Mouse (Mus musculus) kidney, embryonic 16.5 days (tissue): ENCODE data around the gene Tmem132c. TPM values are rescaled to one million over a fixed set of nuclear protein-coding genes. Genes with fewer than 3 reads are reported as not detected.

ENCODE experiments used
- ATAC-seq: fragments of 200-750 bp; cut with Nextera tagmentation; 2 replicates; pipeline ENCODE4 v1.8.0; 2017; ENCODE audit warnings: moderate TSS enrichment; ENCODE audit not compliant: low FRiP score, low TSS enrichment
- H3K27ac ChIP-seq: fragments of 300-500 bp; sonication (generic); 2 replicates; pipeline ENCODE4 v1.5.1; 2014; ENCODE audit warnings: low read length
- H3K27me3 ChIP-seq: fragments of 300-500 bp; sonication (generic); 2 replicates; pipeline ENCODE4 v1.6.1; 2014; ENCODE audit warnings: low read length, control low read depth, mixed read lengths; ENCODE audit not compliant: insufficient read depth
- H3K36me3 ChIP-seq: fragments of 300-500 bp; sonication (generic); 2 replicates; pipeline ENCODE4 v1.6.1; 2014; ENCODE audit warnings: low read length, control low read depth, mixed read lengths; ENCODE audit not compliant: insufficient read depth
- H3K4me1 ChIP-seq: fragments of 300-500 bp; sonication (generic); 2 replicates; pipeline ENCODE4 v1.6.1; 2014; ENCODE audit warnings: low read length, control low read depth, mixed read lengths; ENCODE audit not compliant: insufficient read depth
- H3K4me2 ChIP-seq: fragments of 300-500 bp; sonication (generic); replicated peaks from 2 replicates; pipeline ENCODE4 v1.6.1; 2014; ENCODE audit warnings: low read depth, low read length
- H3K4me3 ChIP-seq: fragments of 300-500 bp; sonication (generic); 2 replicates; pipeline ENCODE4 v1.5.1; 2014; ENCODE audit warnings: mild to moderate bottlenecking, low read length
- H3K9ac ChIP-seq: fragments of 300-500 bp; sonication (generic); replicated peaks from 2 replicates; pipeline ENCODE4 v1.6.1; 2014; ENCODE audit warnings: low read length
- H3K9me3 ChIP-seq: fragments of 300-500 bp; sonication (generic); 2 replicates; pipeline ENCODE4 v1.6.1; 2016; ENCODE audit warnings: low read length, control low read depth
- WGBS: fragments of 180-500 bp; shearing (Covaris S2); extraction: QIAGEN DNeasy Blood & Tissue Kit; methylation state at CpG from one replicate; pipeline ENCODE4 v1.1.7; 2014; 5-methylcytosine and 5-hydroxymethylcytosine counted together
- polyA plus RNA-seq: library from polyadenylated mRNA; unstranded; fragments of >200 nt; fragmentation: Nextera tagmentation; extraction: Ambion mirVana; gene quantifications from 2 replicates; pipeline ENCODE4 v1.2.1, GENCODE M21; 2015

The Tmem132c gene
- polyA plus RNA-seq, 1 experiment from 2014 or later, result 1.5 TPM

DNA sequence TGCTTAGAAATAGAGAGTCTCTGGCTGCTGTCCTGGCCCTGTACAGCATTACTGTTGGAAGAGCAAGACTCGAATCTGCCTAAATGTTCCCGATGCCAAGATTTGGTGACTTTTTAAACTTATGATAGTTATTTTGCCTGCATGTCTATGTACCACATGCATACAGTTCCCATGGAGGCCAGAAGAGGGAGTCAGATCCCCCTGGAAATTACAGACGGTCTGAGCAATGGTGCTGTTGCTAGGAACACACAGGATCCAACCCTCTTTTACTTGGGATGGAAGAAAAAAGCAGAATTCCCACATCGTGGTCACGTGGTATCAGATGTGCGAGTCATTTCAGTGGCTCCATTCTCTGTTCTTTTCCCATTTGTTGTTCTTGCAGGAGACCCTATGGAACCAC lies 351.2 kb downstream of the Tmem132c start:
- no peak overlapping the region for H3K9ac ChIP-seq
- no peaks in the 10 kb centered on the region for H3K9me3 ChIP-seq
- ATAC-seq, result no peak
- H3K4me2 ChIP-seq, result no peak overlapping the region
- no peak overlapping the region for H3K27ac ChIP-seq
- no peaks in the 10 kb centered on the region for H3K27me3 ChIP-seq
- peaks cover 53% of the 10 kb centered on the region for H3K36me3 ChIP-seq
- 76% methylated on average over 6 of the region's 6 CpGs for WGBS
- H3K4me3 ChIP-seq, result no peak overlapping the region
- no peaks in the 10 kb centered on the region for H3K4me1 ChIP-seq

- no peak for ATAC-seq
- Histone ChIP-seq H3K4me1 (no peaks in the 10 kb centered on the region), H3K9ac (no peak overlapping the region), H3K36me3 (peaks cover 78% of the 10 kb centered on the region), H3K27me3 (no peaks in the 10 kb centered on the region), H3K4me2 (no peak overlapping the region), H3K27ac (no peak overlapping the region), H3K9me3 (no peaks in the 10 kb centered on the region), H3K4me3 (no peak overlapping the region)
- WGBS, result 99% methylated on average over 3 of the region's 3 CpGs
Measured at GRCm38 (mm10) chr5:127595676-127596075, 354.1 kb downstream of the Tmem132c start.

- WGBS, result 88% methylated on average over 7 of the region's 7 CpGs
- Histone ChIP-seq H3K36me3 (peaks cover 87% of the 10 kb centered on the region), H3K4me3 (no peak overlapping the region), H3K27ac (no peak overlapping the region), H3K27me3 (no peaks in the 10 kb centered on the region), H3K9me3 (no peaks in the 10 kb centered on the region), H3K4me1 (no peaks in the 10 kb centered on the region), H3K9ac (no peak overlapping the region), H3K4me2 (no peak overlapping the region)
- ATAC-seq, result no peak
Measured at GRCm38 (mm10) chr5:127596862-127597261, 355.3 kb downstream of the Tmem132c start.

DNA sequence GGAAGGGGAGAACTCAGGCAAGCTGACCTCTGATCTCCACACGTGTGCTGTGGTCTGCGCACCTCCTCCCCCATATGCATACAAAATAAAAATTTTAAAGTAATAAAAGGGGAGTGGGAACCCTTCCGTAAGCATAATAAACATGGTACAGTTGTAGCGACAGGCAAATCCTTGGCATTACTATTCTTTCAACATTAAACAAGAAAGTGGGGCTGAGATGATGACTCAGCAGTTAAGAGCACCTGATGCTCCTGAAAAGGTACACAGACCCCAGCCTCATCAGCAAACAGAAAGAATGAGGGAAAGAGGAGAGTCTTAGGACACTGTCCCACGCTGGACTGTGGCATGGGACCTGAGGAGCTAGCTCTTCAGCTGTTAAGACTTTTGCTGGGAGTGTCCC lies 361.4 kb downstream of the Tmem132c start:
- H3K9me3 ChIP-seq, result no peaks in the 10 kb centered on the region
- H3K27ac ChIP-seq, result no peak overlapping the region
- no peak overlapping the region for H3K9ac ChIP-seq
- 87% methylated on average over 5 of the region's 5 CpGs for WGBS
- peaks cover 75% of the 10 kb centered on the region for H3K36me3 ChIP-seq
- ATAC-seq, result no peak
- H3K4me2 ChIP-seq, result no peak overlapping the region
- no peaks in the 10 kb centered on the region for H3K4me1 ChIP-seq
- no peaks in the 10 kb centered on the region for H3K27me3 ChIP-seq
- H3K4me3 ChIP-seq, result no peak overlapping the region

- WGBS, result 93% methylated on average over 2 of the region's 2 CpGs
- Histone ChIP-seq H3K9ac (no peak overlapping the region), H3K4me2 (no peak overlapping the region), H3K36me3 (peaks cover 38% of the 10 kb centered on the region), H3K27ac (no peak overlapping the region), H3K9me3 (no peaks in the 10 kb centered on the region), H3K4me1 (no peaks in the 10 kb centered on the region), H3K4me3 (no peak overlapping the region), H3K27me3 (no peaks in the 10 kb centered on the region)
- ATAC-seq, result no peak
Measured at GRCm38 (mm10) chr5:127607507-127607906, 365.9 kb downstream of the Tmem132c start.

DNA sequence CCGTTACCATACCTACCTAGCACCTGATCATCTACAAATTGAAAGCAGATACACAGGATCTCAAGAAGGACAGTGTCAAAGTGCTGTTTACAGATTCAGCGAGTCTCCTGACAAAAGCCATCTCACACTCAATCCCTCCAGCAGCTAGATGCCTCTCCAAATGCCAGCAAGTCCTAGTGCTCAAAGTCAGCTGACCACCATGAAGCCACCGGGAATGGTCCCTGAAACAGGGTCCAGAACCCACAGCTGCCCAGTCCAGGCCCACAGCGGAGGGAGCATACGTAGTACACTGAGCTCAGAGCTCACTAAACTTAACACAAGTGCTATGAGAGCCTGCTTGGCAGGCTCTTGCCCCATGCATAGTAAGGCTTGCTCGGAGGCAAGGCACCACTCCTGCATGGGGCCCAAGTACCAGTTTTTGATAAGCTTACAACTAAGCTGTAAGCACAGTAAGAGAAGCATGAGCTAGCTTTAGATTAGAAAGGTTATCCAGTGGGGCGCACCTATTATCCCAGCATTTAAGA lies 367.6 kb downstream of the Tmem132c start:
- H3K27me3 ChIP-seq, result no peaks in the 10 kb centered on the region
- no peaks in the 10 kb centered on the region for H3K4me1 ChIP-seq
- no peak overlapping the region for H3K27ac ChIP-seq
- no peak overlapping the region for H3K9ac ChIP-seq
- H3K4me2 ChIP-seq, result no peak overlapping the region
- 86% methylated on average over 7 of the region's 7 CpGs for WGBS
- H3K36me3 ChIP-seq, result peaks cover 22% of the 10 kb centered on the region
- H3K9me3 ChIP-seq, result no peaks in the 10 kb centered on the region
- H3K4me3 ChIP-seq, result no peak overlapping the region
- no peak for ATAC-seq

DNA sequence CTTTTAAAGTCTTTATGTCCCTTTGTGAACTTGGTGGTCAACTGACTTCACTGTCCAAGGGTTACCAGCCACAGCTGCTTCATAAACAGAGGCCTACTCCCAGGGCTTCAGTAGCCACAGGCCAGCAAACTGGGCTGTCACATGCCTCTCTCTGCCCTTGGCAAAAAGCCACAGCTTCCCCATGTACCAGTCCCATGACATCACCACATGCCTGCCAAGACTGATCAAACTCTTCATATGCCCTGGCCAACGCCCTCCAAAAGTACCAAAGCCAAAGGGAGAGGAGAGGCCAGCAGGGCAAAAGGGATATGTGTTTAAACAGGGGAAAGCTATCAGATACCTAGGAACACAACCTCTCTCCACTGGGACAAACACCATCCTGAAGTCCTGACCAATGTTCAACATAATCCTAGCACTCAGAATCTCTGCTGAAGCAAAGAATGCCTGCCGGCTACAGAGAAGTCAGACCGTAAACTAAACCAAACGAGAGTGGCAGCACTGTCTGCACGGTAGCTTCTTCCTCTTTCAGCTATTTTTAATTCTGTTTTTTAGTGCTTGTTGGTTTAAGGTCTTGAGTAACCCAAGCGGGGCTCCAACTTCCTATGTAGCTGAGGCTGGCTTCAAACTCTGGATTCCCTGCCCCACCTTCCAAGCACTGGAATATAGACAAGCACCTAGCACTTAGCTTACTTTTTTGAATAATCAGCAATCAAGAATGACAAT lies 369.3 kb downstream of the Tmem132c start:
- Histone ChIP-seq H3K36me3 (peaks cover 19% of the 10 kb centered on the region), H3K9ac (no peak overlapping the region), H3K4me2 (no peak overlapping the region), H3K9me3 (no peaks in the 10 kb centered on the region), H3K4me1 (peaks cover 12% of the 10 kb centered on the region), H3K4me3 (no peak overlapping the region), H3K27ac (no peak overlapping the region), H3K27me3 (no peaks in the 10 kb centered on the region)
- 70% methylated on average over 6 of the region's 6 CpGs for WGBS
- no peak for ATAC-seq

DNA sequence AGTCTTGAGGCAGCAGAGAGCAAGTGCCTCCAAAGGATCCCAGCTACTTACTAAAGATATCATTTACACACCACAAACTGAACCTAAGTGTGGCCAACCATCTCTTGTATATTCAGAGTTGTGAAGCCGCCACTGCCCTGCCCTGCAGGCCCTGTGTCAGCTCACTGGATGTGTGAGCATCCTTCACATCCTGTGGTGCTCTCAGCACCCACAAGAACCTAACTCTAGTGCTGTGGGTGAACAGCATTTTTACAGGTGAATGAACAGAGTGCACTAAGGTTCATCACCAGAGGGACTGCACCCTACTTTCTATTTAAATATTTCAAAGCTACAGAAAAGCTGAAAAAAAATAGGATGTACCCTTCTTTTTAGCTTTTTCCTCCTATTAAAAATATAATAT lies 370.3 kb downstream of the Tmem132c start:
- peaks cover 16% of the 10 kb centered on the region for H3K4me1 ChIP-seq
- ATAC-seq, result no peak
- H3K9ac ChIP-seq, result no peak overlapping the region
- H3K4me3 ChIP-seq, result no peak overlapping the region
- no peak overlapping the region for H3K4me2 ChIP-seq
- WGBS, result 74% methylated on average over 1 of the region's 1 CpGs
- H3K9me3 ChIP-seq, result no peaks in the 10 kb centered on the region
- H3K27ac ChIP-seq, result no peak overlapping the region
- H3K27me3 ChIP-seq, result no peaks in the 10 kb centered on the region
- peaks cover 15% of the 10 kb centered on the region for H3K36me3 ChIP-seq

- Histone ChIP-seq H3K9me3 (no peaks in the 10 kb centered on the region), H3K27ac (no peak overlapping the region), H3K36me3 (peaks cover 10% of the 10 kb centered on the region), H3K4me1 (peaks cover 16% of the 10 kb centered on the region), H3K27me3 (no peaks in the 10 kb centered on the region), H3K4me3 (no peak overlapping the region), H3K4me2 (no peak overlapping the region), H3K9ac (no peak overlapping the region)
- no peak for ATAC-seq
- WGBS, result 93% methylated on average over 6 of the region's 6 CpGs
Measured at GRCm38 (mm10) chr5:127612397-127612796, 370.8 kb downstream of the Tmem132c start.
